Mouse (Mus musculus) ES-E14 (cell line): ENCODE measurements around the gene Ccr8.

Experiments
- CHD2 ChIP-seq: IDR thresholded peaks from 2 replicates; pipeline ENCODE4 v1.6.1; 2014; ENCODE audit warnings: mild to moderate bottlenecking, low read depth, low read length, inconsistent platforms
- HCFC1 ChIP-seq: IDR thresholded peaks from 2 replicates; pipeline ENCODE4 v1.6.1; 2012; ENCODE audit warnings: low read length, inconsistent platforms, borderline replicate concordance; ENCODE audit not compliant: insufficient read depth
- MAFK ChIP-seq: IDR thresholded peaks from 2 replicates; pipeline ENCODE4 v1.6.1; 2014; ENCODE audit warnings: mild to moderate bottlenecking, low read depth, low read length, inconsistent platforms; ENCODE audit not compliant: insufficient read depth
- ZC3H11A ChIP-seq: IDR thresholded peaks from 2 replicates; pipeline ENCODE4 v1.6.1; 2012; ENCODE audit warnings: low read depth, mild to moderate bottlenecking, inconsistent platforms, low read length, borderline replicate concordance

GRCm38 (mm10) chr9:120099304-120099703, 7.4 kb downstream of the Ccr8 start:
- TF ChIP-seq HCFC1, result no peak
- no peak for TF ChIP-seq MAFK
- no peak for TF ChIP-seq CHD2
- TF ChIP-seq ZC3H11A, result no peak
